Mouse (Mus musculus): ENCODE measurements around the gene R3hdm4.

R3hdm4 gene

DNA sequence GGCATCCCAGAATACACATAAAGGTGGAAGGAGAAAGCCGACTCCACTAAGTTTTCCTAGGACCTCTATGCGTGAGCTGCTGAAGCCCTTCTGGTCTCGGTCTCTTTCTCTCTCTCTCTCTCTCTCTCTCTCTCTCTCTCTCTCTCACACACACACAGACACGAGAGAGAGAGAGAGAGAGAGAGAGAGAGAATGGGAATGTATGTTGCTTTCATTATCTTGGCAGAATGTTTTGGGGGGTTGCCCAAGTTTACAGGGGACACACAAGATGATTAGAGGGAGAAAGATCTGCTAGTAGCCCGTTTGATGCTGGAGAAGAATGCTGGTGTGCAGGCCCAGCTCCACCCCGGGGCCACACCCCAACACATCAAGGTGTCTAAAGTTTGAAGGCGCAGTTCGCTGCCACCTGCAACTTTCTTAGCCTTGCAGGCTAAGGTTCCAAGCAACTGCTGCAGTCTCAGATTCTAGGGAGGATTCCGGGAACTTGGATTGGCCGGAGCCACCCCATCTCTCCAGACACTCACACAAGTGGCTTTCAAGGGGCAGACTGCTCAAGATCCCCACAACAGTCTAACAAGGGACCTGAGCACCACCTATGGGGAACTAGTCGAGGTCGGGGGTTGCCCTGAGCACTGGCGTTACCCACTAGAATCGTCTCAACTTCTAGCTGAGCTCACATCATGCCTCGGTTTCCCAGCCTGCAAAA is 4.9 kb upstream of the R3hdm4 start:
- no peak for DNase-seq (ENCODE audit: low read depth, low spot score)

DNA sequence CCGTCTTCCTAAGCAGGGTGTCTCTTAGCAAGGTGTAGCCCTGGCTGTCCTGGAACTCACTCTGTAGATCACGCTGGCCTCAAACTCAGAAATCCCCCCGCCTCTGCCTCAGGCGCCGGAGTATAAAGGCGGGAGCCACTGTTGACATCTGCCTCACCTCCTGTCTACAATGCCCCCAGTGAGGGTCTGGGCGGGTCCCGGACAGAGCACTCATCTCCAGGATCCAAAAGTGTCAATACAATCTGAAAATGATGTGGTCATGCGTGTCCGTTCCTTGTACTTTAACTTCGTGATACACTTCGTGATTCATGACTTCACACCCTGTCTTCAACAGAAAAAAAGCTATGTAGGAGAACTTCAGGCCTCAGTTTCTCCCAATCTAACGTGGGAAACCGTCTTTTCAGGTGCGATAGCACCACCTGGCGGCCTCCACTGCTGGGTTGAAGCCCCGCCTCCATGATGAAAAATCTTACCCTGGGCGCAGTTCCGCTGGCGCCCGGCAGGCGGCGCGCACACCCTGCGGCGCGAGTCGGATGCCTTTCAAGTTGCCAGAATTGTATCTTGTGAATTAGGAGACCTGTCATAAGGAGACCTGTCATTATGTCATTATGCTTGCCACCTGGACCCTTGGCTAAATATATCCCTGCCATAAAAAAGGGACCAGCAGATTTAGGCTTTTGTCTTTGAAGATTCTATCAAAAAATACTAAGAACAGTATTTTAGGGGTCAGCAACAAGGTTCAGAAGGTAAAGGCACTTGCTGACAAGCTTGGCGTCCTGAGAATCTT is 4.2 kb upstream of the R3hdm4 start:
- DNase-seq (ENCODE audit: low read depth, low spot score), result peak; percentile 79

DNA sequence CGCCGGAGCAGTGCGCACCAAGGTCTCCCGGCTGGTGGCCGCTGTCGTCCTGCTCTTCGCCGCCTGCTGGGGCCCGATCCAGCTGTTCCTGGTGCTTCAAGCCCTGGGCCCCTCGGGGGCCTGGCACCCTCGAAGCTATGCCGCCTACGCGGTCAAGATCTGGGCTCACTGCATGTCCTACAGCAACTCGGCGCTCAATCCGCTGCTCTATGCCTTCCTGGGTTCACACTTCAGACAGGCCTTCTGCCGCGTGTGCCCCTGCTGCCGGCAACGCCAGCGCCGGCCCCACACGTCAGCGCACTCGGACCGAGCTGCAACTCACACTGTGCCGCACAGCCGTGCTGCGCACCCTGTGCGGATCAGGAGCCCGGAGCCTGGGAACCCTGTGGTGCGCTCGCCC is 564 bp upstream of the R3hdm4 start:
- no peak for DNase-seq (ENCODE audit: low read depth, low spot score)

DNA sequence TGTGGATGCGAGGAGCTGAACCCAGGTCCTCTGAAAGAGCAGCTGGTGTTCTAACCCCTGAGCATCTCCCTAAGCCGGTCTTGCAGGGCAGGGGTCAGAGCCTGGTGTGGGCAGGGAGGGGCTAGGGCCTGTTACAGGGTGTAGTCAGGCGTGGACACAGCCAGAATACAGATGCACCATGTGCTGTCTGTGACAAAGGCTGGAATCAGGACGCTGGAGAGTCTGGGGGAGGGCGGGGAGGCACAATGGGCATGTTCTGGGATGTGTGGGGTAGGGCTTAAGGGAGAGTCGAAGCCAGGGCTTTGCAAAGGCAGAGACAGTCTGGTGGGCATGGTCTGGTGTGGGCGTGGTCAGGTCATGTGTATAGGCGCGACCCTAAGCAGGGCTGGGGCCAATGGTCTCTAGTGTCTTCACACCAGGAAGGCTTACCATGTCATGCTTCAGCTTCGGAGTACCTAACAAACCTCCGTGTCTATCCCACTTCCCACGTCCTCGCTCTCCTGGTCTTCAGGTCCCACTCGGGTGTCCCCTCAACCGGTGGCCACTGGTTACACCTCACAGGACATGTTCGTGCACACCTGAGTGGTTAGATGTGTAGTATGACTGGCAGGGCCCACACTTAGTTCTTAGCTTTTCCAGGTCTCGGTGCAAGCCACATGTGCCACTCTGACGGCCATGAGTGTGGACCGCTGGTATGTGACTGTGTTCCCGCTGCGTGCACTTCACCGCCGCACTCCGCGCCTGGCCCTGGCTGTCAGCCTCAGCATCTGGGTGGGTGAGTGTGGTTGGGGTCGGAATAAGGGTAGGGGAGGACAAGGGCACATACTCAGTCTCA is 735 bp downstream of the R3hdm4 start:
- no peak for DNase-seq (ENCODE audit: low read depth, low spot score)

DNA sequence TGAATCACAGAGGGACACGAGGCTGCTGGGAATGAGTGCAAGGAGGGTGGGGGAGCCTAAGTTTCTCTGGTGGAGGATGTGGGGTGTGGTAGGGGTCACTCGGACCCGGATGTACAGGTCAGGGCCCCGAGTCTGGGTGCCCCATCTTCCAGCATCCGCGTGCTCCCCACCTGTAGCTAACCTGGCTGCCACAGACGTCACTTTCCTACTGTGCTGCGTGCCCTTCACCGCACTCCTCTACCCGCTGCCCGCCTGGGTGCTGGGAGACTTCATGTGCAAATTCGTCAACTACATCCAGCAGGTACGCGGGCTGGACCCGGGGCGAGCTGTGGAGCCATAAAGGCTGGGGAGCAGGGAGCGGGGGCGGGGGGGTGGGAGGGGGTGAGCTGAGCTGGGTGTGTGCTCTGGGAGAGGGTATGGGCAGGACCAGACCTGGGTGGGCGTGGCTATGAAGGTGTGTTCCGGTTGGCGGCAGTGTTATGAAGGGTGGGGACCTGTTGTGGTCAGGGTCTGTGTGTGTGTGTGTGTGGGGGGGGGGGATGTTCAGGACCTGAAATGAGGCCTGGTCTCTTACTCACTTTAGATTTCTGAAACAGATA is 1.7 kb downstream of the R3hdm4 start:
- DNase-seq (ENCODE audit: low read depth, low spot score), result no peak

DNA sequence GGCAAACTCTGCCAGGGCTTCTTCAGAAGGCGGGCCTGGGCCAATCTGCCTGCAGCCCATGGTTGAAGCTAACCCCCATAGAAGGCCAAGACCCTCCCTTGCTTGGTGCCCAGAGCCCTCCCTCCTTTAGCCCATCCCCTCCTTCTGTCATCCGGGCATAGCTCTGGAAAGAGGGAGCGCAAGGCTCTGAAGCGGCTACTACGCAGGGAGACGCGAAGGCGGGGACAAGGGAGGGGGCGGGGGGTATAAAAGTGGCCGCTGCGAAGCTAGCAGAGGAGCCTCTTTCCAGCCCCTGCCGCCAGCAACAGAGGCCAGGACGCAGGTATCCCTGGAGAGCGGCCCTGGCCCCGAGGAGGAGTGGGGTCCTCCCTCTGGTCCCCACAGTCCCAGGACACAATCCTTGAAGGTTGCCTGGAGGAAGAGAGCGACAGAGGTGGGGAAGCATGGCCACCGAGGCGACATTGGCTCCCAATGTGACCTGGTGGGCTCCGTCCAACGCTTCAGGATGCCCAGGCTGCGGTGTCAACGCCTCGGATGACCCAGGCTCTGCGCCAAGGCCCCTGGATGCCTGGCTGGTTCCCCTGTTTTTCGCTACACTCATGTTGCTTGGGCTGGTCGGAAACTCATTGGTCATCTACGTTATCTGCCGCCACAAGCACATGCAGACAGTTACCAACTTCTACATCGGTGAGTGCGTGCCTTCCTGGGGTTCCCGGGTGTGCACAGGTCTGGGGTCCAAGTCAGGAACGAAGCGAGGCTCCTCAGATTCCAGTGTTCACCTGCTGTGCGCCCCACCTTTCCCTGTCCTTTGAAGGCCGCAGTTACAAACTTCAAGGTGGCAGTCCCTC is 2.6 kb downstream of the R3hdm4 start:
- no peak for DNase-seq (ENCODE audit: low read depth, low spot score)

DNA sequence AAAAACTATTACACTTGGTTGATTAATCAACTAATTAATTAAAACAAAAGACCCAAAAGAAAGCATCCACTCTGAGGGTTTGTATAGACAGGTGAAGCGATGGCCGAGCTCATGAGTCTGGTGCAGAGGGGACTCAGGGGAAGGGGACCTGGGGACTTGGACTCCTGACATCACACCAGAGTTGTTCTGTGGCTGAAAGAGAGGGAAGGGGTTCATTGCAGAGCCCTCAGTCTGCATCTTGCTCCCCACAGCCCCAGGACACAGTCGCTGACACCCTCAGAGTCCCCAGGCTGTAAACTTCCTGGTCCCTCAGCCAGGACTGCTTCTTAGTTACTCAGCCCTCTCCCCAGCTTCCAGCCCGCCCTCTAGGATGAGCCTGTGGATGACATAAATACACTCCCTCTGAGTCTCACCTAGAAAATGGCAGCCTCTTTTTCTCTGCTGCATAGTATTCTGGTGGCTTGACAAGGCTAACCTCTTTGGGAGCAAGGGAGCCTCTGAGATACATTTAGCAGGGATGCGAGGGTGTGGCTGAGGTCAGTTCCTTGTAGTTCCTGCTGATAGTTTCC is 3.4 kb downstream of the R3hdm4 start:
- no peak for DNase-seq (ENCODE audit: low read depth, low spot score)

DNA sequence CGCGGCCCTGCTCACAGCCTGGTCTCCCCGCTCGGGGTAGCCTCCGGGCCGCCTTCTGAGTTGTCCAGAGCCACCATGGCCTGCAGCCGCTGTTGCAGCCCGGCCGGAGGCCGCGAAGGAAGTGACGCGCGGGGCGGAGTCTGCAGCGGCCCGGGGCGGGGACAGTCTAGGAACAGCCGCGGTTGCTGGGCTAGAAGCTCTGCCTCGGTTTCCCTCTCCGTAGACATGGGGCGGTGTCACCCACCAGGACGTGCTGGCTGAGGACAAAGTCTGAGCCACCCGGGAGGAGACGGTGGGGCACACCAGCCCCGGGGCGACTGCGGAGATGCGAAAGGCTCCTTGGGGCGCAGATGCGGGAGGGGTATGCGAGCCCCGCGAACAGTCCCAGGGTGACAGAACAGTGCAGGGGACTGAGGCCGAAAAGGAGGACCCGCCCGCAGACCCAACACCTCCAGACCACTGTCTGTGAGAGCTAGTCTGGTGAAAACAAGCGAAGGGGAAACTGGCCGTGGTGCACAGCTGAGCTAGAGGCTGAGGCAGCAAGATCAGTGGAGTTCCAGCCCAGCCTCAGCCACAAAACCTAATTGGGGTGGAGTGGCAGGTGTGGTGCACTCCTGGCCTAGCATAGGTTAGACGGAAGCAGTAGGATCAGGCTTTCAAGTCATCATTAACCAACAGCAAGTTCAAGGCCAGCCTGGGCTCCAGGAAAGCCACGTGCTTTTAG is 4.0 kb downstream of the R3hdm4 start, which contains the start of gene Kiss1r:
Kiss1r (plus strand) TSS at position 164 of the 724 bp plus-strand sequence.
- DNase-seq (ENCODE audit: low read depth, low spot score), result no peak

DNA sequence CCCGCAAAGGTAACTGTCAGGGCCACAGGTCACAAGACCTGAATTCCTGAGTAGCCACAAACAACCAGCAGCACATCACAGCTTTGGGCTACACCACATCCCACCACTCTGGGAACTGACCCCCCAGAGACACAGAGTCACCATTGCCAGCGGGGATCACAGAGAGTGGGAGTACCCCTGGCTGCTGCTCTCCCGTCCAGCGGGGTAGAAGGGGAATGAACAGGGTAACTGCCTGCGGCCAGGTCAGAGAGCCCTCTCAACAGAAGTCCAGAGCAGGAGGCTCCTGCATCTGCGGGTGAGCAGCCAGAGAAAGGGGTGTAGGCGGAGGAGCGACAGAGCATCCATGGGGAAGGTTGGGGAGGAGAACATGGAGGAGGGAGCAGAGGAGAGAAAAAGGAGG is 4.9 kb downstream of the R3hdm4 start:
- DNase-seq (ENCODE audit: low read depth, low spot score), result no peak

DNA sequence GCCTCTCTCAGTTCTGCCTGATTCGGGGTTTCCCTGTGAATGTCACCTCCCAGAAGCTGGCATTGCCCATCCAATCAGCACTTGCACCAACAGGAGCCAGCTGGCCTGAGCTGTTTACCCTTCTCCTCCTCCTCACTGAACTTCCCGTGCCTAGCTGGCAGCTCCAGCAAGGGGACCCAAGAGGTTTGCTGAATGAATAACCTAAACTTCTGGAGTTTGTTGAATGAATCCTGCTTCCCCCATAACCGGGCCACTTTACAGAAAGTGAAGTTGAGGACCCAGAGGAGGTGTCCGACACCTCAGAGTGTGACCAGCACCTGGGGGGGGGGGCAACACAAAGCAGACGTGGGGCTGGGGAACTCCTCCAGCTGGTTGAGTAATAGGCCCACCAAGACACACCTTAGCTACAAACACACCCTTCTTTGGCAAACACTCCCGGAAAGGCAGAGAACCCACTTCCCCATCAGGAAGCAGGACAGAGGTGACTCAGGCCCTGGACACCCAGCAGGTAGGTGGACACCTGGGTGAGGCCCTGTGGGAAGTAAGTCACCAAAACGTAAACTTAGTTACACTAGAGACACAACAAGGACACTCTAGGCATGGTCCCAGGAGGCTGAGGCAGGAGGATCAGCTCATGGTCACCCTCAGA is 5.9 kb downstream of the R3hdm4 start:
- no peak for DNase-seq (ENCODE audit: low read depth, low spot score)

DNA sequence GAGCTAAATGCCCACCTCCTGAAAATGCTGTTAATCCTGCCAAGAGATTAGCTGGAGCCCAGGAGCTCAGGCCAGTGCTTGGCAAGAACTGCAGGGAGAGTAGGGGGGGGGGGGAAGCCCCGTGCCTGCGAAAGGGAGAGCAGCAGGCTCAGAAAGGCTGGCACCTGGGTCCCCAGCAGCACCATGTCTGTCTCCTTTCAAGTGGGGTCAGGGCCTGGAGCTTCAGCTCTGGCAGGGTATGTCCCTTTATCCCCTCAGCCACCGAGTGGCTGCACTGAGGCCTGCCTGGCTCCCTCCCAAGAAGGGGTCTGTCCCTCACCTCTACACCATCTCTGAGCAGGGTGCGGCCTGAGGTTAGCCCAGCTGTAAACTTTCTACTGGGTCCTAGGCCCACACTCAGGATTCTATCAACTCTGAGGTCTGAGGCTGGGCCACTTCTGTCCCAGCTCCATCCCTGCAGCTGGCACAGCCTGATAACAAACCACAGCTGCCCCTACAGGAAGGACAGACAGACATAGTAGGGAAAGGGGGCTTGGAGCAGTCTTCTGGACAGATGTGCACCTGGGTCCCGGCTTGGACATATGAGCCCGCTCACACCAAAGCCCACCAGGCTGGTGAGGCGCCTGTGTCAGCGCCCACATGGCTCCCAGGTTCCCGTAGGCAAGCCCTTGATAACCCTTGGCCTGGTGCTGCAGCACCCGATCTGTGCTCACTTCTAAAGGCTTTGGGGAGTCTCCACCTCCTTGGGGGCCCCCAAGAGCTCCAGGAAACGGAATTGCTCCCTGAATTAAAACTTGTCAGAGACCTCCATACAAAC is 6.7 kb downstream of the R3hdm4 start:
- peak; percentile 70 for DNase-seq (ENCODE audit: low read depth, low spot score)

DNA sequence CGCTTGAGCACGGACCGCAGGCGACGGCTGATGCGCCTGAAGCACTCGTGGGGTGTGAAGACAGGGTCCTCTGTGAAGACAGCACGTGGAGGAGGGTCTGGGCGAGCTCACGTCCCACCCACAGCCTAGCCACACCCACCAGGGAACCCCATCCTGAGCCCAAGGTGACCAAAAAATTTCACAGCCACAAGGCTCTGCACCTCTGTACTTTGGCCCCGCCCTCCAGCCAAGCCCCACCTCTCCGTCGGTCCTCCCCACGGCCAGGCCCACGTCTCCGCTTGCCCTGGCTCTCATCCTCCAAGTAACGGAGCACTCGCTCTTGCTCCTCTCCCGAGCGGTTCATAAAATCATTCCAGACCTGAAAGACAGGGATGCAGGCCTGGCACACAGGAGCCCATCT is 8.6 kb downstream of the R3hdm4 start:
- DNase-seq (ENCODE audit: low read depth, low spot score), result no peak

DNA sequence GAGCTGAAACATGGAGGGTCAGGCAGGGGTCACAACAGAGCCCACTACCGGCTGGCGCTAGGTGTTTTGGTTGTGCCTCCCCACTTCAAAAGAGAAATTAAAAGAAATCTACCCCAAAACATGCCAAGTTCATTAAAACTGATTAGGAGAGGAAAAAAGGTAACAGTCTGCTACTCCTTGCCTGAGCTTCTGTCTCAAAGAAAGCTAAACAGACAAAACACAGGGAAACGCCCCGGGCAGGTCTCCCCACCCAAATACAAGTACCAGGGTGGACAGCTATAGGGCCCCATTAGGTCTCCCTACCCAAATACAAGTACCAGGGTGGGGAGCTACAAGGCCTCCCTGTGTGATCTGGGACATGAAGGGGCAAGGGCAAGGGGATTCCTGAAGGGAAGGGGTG is 10.5 kb downstream of the R3hdm4 start, which contains the start of gene Gm26602:
Gm26602 (plus strand) TSS at position 301 of the 400 bp plus-strand sequence.
- DNase-seq (ENCODE audit: low read depth, low spot score), result no peak

DNA sequence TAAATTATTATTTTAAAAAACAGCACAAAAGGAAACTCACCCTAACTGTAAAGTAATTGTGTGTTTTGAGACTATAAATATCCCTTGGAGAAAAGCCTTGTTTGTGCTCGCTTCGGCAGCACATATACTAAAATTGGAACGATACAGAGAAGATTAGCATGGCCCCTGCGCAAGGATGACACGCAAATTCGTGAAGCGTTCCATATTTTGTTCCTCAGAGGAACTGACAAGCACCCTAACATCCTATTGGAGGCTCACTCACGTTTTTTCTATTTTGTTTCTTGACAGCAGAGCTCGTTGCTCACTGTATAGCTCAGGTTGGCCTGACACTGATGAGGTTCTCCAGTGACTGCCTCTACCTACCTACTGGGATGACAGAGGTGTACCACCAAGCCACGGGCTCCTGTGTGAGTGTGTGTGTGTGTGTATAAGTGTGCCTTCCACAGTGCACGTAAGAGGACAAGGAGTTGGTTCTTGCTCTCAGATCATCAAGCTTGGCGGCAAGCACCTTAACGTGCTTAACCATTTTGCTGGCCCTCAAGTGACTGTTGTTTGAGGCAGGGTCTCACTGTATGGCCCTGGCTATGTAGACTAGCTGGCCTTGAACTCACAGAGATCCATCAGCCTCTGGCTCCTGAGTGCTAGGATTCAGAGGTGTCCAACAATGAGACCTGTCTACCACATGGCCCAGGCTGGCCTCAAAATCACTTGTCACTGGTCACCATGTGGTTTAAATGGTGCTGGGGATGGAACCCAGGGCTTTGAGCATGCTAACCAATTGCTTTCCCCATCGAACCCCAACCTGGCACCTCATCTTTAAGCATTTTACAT is 11.7 kb downstream of the R3hdm4 start:
- no peak for DNase-seq (ENCODE audit: low read depth, low spot score)

DNA sequence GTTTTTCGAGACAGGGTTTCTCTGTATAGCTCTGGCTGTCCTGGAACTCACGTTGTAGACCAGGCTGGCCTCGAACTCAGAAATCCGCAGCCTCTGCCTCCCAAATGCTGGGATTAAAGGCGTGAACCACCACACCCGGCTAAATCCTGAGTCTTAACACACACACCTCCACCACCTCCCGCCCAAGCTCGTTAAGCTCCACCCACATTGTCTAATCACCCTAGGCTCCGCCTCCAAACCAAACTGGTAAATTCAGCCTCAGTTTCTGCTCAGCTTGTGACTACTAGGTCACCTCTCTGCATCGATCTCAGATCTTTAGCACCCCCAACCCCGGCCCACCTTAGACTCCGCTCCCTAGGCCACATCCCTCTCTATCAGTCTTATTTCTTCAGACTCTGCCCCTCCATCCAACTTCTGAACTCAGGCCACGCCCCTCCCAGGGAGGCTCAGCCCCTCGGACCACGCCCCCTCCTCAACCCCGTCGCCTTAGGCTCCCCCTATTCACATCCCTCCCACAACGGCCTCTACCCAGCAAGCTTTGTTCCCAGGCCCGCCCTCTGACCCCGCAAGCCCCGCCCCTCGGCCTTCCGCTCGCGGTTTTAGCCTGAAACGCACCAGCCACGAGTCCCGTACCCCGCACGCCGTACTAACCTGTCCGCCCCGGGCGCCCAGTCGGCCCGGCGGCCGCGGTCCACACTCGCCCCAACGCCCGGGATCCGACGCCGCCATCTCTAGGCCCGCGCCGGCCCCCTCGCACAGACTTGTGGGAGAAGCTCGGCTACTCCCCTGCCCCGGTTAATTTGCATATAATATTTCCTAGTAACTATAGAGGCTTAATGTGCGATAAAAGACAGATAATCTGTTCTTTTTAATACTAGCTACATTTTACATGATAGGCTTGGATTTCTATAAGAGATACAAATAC is 12.6 kb downstream of the R3hdm4 start, which contains the start of gene Med16:
Med16 (minus strand) TSS at position 757 of the 925 bp plus-strand sequence.
- peak; percentile 91 for DNase-seq (ENCODE audit: low read depth, low spot score)

DNA sequence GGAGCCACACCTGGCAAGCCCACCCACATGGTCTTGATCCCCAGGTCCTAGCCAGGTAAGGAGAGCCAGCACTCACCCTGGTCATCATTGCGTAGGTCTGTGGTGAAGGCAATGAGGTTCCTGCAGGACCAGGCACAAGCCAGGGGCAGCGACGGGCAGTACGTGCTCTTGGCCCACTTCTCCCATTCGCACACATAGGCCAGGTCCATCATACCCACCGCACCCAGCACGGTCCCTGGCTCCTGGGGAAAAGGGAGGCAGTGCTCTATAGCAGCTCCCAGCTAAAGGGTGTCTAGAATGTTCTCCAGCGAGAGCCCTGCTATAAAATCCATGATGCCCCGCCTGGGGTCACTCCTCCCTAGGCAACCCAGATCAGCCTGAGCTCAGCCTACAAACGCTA is 13.6 kb downstream of the R3hdm4 start:
- DNase-seq (ENCODE audit: low read depth, low spot score), result no peak

Data from retina, postnatal 7 days (tissue).